Mouse (Mus musculus): ENCODE measurements around the gene Pip4k2a. TPM values are rescaled to one million over a fixed set of nuclear protein-coding genes. Genes with fewer than 3 reads are reported as not detected.

Gene Pip4k2a
- polyA plus RNA-seq, 1 experiment from 2014 or later: 14.9 TPM

GRCm38 (mm10) chr2:18915372-18916041, 82.4 kb downstream of the Pip4k2a start:
- H3K4me2 ChIP-seq (replicated peaks; ENCODE audit: low read depth, low read length): no peak overlapping the region
- 60% methylated on average over 9 of the region's 9 CpGs for WGBS
- H3K9ac ChIP-seq (replicated peaks; ENCODE audit: low read depth, low read length): no peak overlapping the region
- no peak overlapping the region for H3K27ac ChIP-seq (ENCODE audit: low read length)
- H3K9me3 ChIP-seq (ENCODE audit: control insufficient read depth, low read depth, low read length): no peaks in the 10 kb centered on the region
- ATAC-seq (ENCODE audit: insufficient number of reproducible peaks, insufficient read depth, low FRiP score, low read depth): no peak
- no peaks in the 10 kb centered on the region for H3K36me3 ChIP-seq (ENCODE audit: control insufficient read depth, insufficient read depth, low read length)
- H3K27me3 ChIP-seq (ENCODE audit: control insufficient read depth, insufficient read depth, low read length): no peaks in the 10 kb centered on the region
- no peak overlapping the region for H3K4me3 ChIP-seq (ENCODE audit: low read depth, low read length)
- H3K4me1 ChIP-seq (ENCODE audit: control insufficient read depth, insufficient read depth, low read length): peaks cover 7% of the 10 kb centered on the region; the same call in 1 of the 2 replicates

- WGBS: 76% methylated on average over 2 of the region's 2 CpGs
- H3K4me2 ChIP-seq (replicated peaks; ENCODE audit: low read depth, low read length): no peak overlapping the region
- no peak for ATAC-seq (ENCODE audit: insufficient number of reproducible peaks, insufficient read depth, low FRiP score, low read depth)
- no peak overlapping the region for H3K27ac ChIP-seq (ENCODE audit: low read length)
- H3K27me3 ChIP-seq (ENCODE audit: control insufficient read depth, insufficient read depth, low read length): no peaks in the 10 kb centered on the region
- no peaks in the 10 kb centered on the region for H3K36me3 ChIP-seq (ENCODE audit: control insufficient read depth, insufficient read depth, low read length)
- H3K9ac ChIP-seq (replicated peaks; ENCODE audit: low read depth, low read length): no peak overlapping the region
- no peaks in the 10 kb centered on the region for H3K9me3 ChIP-seq (ENCODE audit: control insufficient read depth, low read depth, low read length)
- no peak overlapping the region for H3K4me3 ChIP-seq (ENCODE audit: low read depth, low read length)
- peaks cover 7% of the 10 kb centered on the region; the same call in 1 of the 2 replicates for H3K4me1 ChIP-seq (ENCODE audit: control insufficient read depth, insufficient read depth, low read length)
Observed at GRCm38 (mm10) chr2:18914750-18915149, 83.2 kb downstream of the Pip4k2a start.

- Histone ChIP-seq H3K27ac (ENCODE audit: low read length) (no peak overlapping the region), H3K36me3 (ENCODE audit: control insufficient read depth, insufficient read depth, low read length) (no peaks in the 10 kb centered on the region), H3K27me3 (ENCODE audit: control insufficient read depth, insufficient read depth, low read length) (no peaks in the 10 kb centered on the region), H3K9ac (replicated peaks; ENCODE audit: low read depth, low read length) (no peak overlapping the region), H3K9me3 (ENCODE audit: control insufficient read depth, low read depth, low read length) (no peaks in the 10 kb centered on the region), H3K4me2 (replicated peaks; ENCODE audit: low read depth, low read length) (no peak overlapping the region), H3K4me3 (ENCODE audit: low read depth, low read length) (no peak overlapping the region), H3K4me1 (ENCODE audit: control insufficient read depth, insufficient read depth, low read length) (peaks cover 7% of the 10 kb centered on the region; the same call in 1 of the 2 replicates)
- ATAC-seq (ENCODE audit: insufficient number of reproducible peaks, insufficient read depth, low FRiP score, low read depth): no peak
- WGBS: 70% methylated on average over 3 of the region's 3 CpGs
Observed at GRCm38 (mm10) chr2:18913642-18914041, 84.3 kb downstream of the Pip4k2a start.

GRCm38 (mm10) chr2:18911251-18911934, 86.5 kb downstream of the Pip4k2a start:
- WGBS: 94% methylated on average over 6 of the region's 6 CpGs
- H3K4me2 ChIP-seq (replicated peaks; ENCODE audit: low read depth, low read length): no peak overlapping the region
- no peak for ATAC-seq (ENCODE audit: insufficient number of reproducible peaks, insufficient read depth, low FRiP score, low read depth)

GRCm38 (mm10) chr2:18910209-18910608, 87.7 kb downstream of the Pip4k2a start:
- Histone ChIP-seq H3K4me3 (ENCODE audit: low read depth, low read length) (no peak overlapping the region), H3K36me3 (ENCODE audit: control insufficient read depth, insufficient read depth, low read length) (no peaks in the 10 kb centered on the region; the same call in 1 of the 2 replicates), H3K9me3 (ENCODE audit: control insufficient read depth, low read depth, low read length) (no peaks in the 10 kb centered on the region), H3K4me2 (replicated peaks; ENCODE audit: low read depth, low read length) (no peak overlapping the region), H3K4me1 (ENCODE audit: control insufficient read depth, insufficient read depth, low read length) (peaks cover 8% of the 10 kb centered on the region; the same call in 1 of the 2 replicates), H3K27me3 (ENCODE audit: control insufficient read depth, insufficient read depth, low read length) (no peaks in the 10 kb centered on the region), H3K27ac (ENCODE audit: low read length) (no peak overlapping the region), H3K9ac (replicated peaks; ENCODE audit: low read depth, low read length) (no peak overlapping the region)
- no peak for ATAC-seq (ENCODE audit: insufficient number of reproducible peaks, insufficient read depth, low FRiP score, low read depth)
- WGBS: 80% methylated on average over 6 of the region's 6 CpGs

More at GRCm38 (mm10) chr2:18911251-18911934, 86.5 kb downstream of the Pip4k2a start:
- Histone ChIP-seq H3K27me3 (ENCODE audit: control insufficient read depth, insufficient read depth, low read length) (no peaks in the 10 kb centered on the region), H3K36me3 (ENCODE audit: control insufficient read depth, insufficient read depth, low read length) (no peaks in the 10 kb centered on the region; the same call in 1 of the 2 replicates), H3K4me3 (ENCODE audit: low read depth, low read length) (no peak overlapping the region), H3K9ac (replicated peaks; ENCODE audit: low read depth, low read length) (no peak overlapping the region), H3K9me3 (ENCODE audit: control insufficient read depth, low read depth, low read length) (no peaks in the 10 kb centered on the region), H3K4me1 (ENCODE audit: control insufficient read depth, insufficient read depth, low read length) (peaks cover 14% of the 10 kb centered on the region), H3K27ac (ENCODE audit: low read length) (no peak overlapping the region)

GRCm38 (mm10) chr2:18909713-18910112, 88.2 kb downstream of the Pip4k2a start:
- no peaks in the 10 kb centered on the region for H3K9me3 ChIP-seq (ENCODE audit: control insufficient read depth, low read depth, low read length)
- no peak overlapping the region for H3K27ac ChIP-seq (ENCODE audit: low read length)
- no peaks in the 10 kb centered on the region; the same call in 1 of the 2 replicates for H3K36me3 ChIP-seq (ENCODE audit: control insufficient read depth, insufficient read depth, low read length)
- no peak overlapping the region for H3K4me2 ChIP-seq (replicated peaks; ENCODE audit: low read depth, low read length)
- no peak overlapping the region for H3K4me3 ChIP-seq (ENCODE audit: low read depth, low read length)
- H3K9ac ChIP-seq (replicated peaks; ENCODE audit: low read depth, low read length): no peak overlapping the region
- peaks cover 8% of the 10 kb centered on the region; the same call in 1 of the 2 replicates for H3K4me1 ChIP-seq (ENCODE audit: control insufficient read depth, insufficient read depth, low read length)
- ATAC-seq (ENCODE audit: insufficient number of reproducible peaks, insufficient read depth, low FRiP score, low read depth): no peak
- WGBS: 76% methylated on average over 6 of the region's 6 CpGs
- H3K27me3 ChIP-seq (ENCODE audit: control insufficient read depth, insufficient read depth, low read length): no peaks in the 10 kb centered on the region

- no peak overlapping the region for H3K27ac ChIP-seq (ENCODE audit: low read length)
- peaks cover 8% of the 10 kb centered on the region; the same call in 1 of the 2 replicates for H3K4me1 ChIP-seq (ENCODE audit: control insufficient read depth, insufficient read depth, low read length)
- H3K9ac ChIP-seq (replicated peaks; ENCODE audit: low read depth, low read length): no peak overlapping the region
- H3K4me3 ChIP-seq (ENCODE audit: low read depth, low read length): no peak overlapping the region
- 46% methylated on average over 8 of the region's 8 CpGs for WGBS
- no peak for ATAC-seq (ENCODE audit: insufficient number of reproducible peaks, insufficient read depth, low FRiP score, low read depth)
- no peak overlapping the region for H3K4me2 ChIP-seq (replicated peaks; ENCODE audit: low read depth, low read length)
- H3K27me3 ChIP-seq (ENCODE audit: control insufficient read depth, insufficient read depth, low read length): no peaks in the 10 kb centered on the region
- H3K36me3 ChIP-seq (ENCODE audit: control insufficient read depth, insufficient read depth, low read length): no peaks in the 10 kb centered on the region; the same call in 1 of the 2 replicates
- no peaks in the 10 kb centered on the region for H3K9me3 ChIP-seq (ENCODE audit: control insufficient read depth, low read depth, low read length)
Observed at GRCm38 (mm10) chr2:18907269-18907668, 90.7 kb downstream of the Pip4k2a start.

GRCm38 (mm10) chr2:18906421-18907084, 91.4 kb downstream of the Pip4k2a start:
- H3K36me3 ChIP-seq (ENCODE audit: control insufficient read depth, insufficient read depth, low read length): no peaks in the 10 kb centered on the region; the same call in 1 of the 2 replicates
- H3K4me2 ChIP-seq (replicated peaks; ENCODE audit: low read depth, low read length): no peak overlapping the region
- H3K4me3 ChIP-seq (ENCODE audit: low read depth, low read length): no peak overlapping the region
- H3K27me3 ChIP-seq (ENCODE audit: control insufficient read depth, insufficient read depth, low read length): no peaks in the 10 kb centered on the region
- H3K4me1 ChIP-seq (ENCODE audit: control insufficient read depth, insufficient read depth, low read length): peaks cover 8% of the 10 kb centered on the region; the same call in 1 of the 2 replicates
- H3K27ac ChIP-seq (ENCODE audit: low read length): no peak overlapping the region
- ATAC-seq (ENCODE audit: insufficient number of reproducible peaks, insufficient read depth, low FRiP score, low read depth): no peak
- 65% methylated on average over 2 of the region's 2 CpGs for WGBS
- H3K9me3 ChIP-seq (ENCODE audit: control insufficient read depth, low read depth, low read length): no peaks in the 10 kb centered on the region
- no peak overlapping the region for H3K9ac ChIP-seq (replicated peaks; ENCODE audit: low read depth, low read length)
